Mouse (Mus musculus) naive thymus-derived CD4-positive, alpha-beta T cell, adult 5 months (primary cell): ENCODE measurements around the gene Mttp. TPM values are rescaled to one million over a fixed set of nuclear protein-coding genes. Genes with fewer than 3 reads are reported as not detected.

Experiments used
- polyA plus RNA-seq: library from polyadenylated mRNA; unstranded; fragments of 100-300 nt; shearing (Covaris generic); gene quantifications from one replicate; pipeline ENCODE4 v1.2.1, GENCODE M21; 2017

Gene Mttp
- 6.5 TPM for polyA plus RNA-seq

DNA sequence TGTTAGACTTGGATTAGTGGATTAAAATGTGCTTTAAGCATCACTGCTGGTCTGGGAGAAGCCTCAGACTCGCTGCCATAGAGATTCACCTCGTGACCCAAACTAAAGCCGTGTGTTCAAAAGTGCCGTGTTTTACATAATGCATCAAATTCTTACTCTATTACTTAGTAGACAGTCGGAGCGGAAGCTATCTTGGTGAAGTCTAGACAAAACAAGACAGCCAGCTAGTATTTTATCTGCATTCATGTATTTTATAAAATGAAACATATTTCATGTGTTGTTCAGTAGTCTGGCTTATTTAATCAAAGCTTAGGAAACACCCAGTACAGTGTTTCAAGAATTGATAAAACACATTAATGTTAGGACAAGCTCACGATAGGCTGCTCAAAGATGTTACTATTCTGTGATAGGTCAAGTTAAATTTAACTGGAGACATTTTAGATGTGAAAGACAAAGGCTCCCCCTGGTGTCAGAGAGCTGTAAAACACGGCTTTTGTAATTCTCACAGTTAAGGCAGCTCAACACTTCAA lies at the start of gene Mttp:
TSS of gene Mttp (minus strand) at position 327 of the 530 bp plus-strand sequence.

GRCm38 (mm10) chr3:138193683-138194302 lies 49.0 kb upstream of the Mttp start, which contains the start of gene 4930579F01Rik:
4930579F01Rik (minus strand) TSS chr3:138193825.

DNA sequence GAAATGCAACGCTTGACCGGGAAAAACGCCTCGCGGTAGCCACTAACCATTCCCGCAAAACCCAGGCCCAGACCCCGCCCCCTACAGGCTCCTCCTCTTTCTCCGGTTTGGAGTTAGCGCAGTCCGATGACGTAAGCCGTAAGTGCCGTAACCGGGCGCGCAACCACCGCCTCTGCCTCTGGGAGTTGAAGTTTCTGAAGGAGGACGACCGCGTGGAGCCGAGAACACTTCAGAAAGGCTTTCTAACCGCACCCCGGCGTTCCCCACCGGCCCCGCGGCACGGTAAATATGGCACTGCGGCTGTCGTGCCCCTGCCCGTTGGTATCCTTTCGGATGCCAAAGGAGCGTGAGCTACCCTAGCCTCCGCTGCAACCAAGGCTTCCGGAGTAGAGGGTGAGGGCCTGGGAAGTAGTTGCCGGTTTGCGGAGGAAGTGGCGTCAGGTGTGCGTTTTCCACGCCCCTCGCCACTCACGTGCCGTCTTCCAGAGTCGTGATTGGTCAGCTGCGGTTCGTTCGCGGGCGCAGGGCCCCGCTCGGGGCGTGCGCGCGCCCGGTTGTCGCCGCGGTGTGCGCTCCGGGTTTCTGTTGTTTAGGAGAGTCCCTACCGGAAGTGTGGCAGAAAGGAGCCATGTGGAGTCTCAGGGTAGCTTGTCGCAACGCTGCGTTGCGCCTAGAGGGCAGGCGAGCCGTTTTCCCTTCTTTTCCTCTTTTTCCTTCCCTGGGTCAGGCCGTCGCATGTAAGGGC lies 1.3 kb downstream of the Mttp start, which contains the start of gene Trmt10a:
TSS of gene Trmt10a (plus strand) at position 134 of the 745 bp plus-strand sequence.

DNA sequence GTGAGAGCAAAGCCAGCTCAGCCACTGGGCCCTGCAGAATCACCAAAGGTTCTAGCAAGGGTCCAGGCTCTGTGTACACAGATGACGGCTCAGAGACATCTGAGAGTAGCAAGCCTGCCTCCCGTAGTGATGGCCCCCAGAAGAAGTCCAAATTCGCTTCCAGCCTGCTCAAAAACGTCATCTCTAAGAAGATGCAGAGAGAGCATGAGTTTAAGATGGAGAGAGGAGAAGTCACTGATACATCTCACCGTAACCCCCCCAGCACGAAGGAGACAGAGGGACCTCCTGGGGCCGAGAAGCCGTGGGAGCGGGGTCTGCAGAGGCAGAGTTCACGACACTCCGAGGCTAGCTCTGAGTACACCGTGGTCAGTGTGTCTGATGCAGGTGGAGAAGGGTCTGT lies 77.5 kb downstream of the Mttp start, which contains the start of gene Gm5105:
TSS of gene Gm5105 (minus strand) at position 101 of the 400 bp plus-strand sequence.

DNA sequence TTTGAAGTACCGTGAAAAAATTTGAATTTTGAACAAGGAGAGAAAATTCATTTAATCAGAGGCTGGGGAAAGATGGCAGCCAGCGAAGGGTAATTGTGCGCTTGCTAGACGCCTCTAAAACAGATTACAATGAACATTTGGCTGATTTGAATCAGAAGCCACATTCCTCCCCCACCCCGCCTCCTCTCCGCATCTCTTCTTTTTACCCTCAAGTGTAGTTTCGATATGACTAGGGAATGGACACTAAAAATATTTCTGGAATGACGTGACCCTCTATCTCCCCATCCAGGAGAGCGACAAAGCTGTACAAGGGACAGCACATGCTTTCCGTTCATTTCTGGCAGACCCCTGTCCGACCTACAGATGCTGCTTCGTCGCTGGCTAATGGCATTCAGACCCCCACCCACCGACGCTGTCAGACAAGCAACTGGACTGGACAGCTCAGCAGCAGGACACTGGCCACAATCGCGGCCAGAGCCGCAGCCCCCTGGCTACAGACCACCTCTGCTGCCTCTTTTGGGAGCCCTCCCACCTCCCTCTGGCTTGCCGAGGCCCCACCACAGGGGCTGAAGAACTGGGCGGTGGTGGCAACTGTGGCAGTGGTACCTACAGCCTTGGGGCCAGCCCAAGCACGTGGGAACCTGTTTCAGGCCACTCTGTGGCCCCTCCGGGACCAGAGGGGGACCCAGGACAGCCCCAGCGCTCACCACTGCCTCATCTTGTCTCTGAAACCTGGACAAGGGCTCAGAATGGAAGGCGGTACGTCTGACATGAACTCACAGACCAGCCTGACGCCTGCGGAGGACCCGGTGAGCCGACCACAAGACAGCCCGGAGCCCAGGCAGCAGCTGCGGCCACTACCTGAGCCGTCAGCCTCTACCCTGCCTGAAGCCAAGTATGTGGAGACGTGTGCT lies 79.8 kb downstream of the Mttp start, which contains the start of gene 1110002E22Rik:
TSS of gene 1110002E22Rik (plus strand) at position 321 of the 914 bp plus-strand sequence.

Other genes with a start within 250 kb of the Mttp start
- 58.7 TPM for gene Lamtor3, start 226.5 kb downstream of the Mttp start, polyA plus RNA-seq
- gene Dapp1, start 163.4 kb downstream of the Mttp start, polyA plus RNA-seq, result 70.9 TPM
- gene 1110002E22Rik, start 79.9 kb downstream of the Mttp start, polyA plus RNA-seq, result not detected
- gene Gm5105, start 77.6 kb downstream of the Mttp start, polyA plus RNA-seq, result not detected
- gene Trmt10a, start 1.5 kb downstream of the Mttp start, polyA plus RNA-seq, result 7.0 TPM
- not detected for gene 4930579F01Rik, start 48.9 kb upstream of the Mttp start, polyA plus RNA-seq
- gene Adh7, start 72.8 kb upstream of the Mttp start, polyA plus RNA-seq, result not detected
- gene Adh1, start 116.0 kb upstream of the Mttp start, polyA plus RNA-seq, result 19.3 TPM
- gene Adh6a, start 168.3 kb upstream of the Mttp start, polyA plus RNA-seq, result not detected
- not detected for gene Adh6b, start 196.8 kb upstream of the Mttp start, polyA plus RNA-seq